Mouse (Mus musculus) midbrain, embryonic 14.5 days (tissue): ENCODE data around the gene Pus3. TPM values are rescaled to one million over a fixed set of nuclear protein-coding genes. Genes with fewer than 3 reads are reported as not detected.
A peak's percentile ranks its signal among the peaks of the same experiment; 100 is the strongest.

ENCODE experiments used
- ATAC-seq: fragments of 200-750 bp; cut with Nextera tagmentation; 2 replicates; pipeline ENCODE4 v1.8.0; 2017; ENCODE audit warnings: moderate number of reproducible peaks, moderate library complexity; ENCODE audit not compliant: low FRiP score, low TSS enrichment
- DNase-seq: peaks from one replicate; pipeline ENCODE4 v3.0.0-alpha.2; 2015
- H3K27ac ChIP-seq: fragments of 300-500 bp; sonication (generic); replicated peaks from 2 replicates; pipeline ENCODE4 v1.5.1; 2014; ENCODE audit warnings: mild to moderate bottlenecking, low read depth, low read length, moderate library complexity
- H3K27me3 ChIP-seq: fragments of 300-500 bp; sonication (generic); 2 replicates; pipeline ENCODE4 v1.6.1; 2014; ENCODE audit warnings: low read length, control low read depth, mixed read lengths; ENCODE audit not compliant: control insufficient read depth, insufficient read depth
- H3K36me3 ChIP-seq: fragments of 300-500 bp; sonication (generic); 2 replicates; pipeline ENCODE4 v1.6.1; 2014; ENCODE audit warnings: low read length, control low read depth; ENCODE audit not compliant: control insufficient read depth, insufficient read depth
- H3K4me1 ChIP-seq: fragments of 300-500 bp; sonication (generic); 2 replicates; pipeline ENCODE4 v1.6.1; 2014; ENCODE audit warnings: mild to moderate bottlenecking, antibody characterized with exemption, low read length, control low read depth; ENCODE audit not compliant: control insufficient read depth, insufficient read depth
- H3K4me2 ChIP-seq: fragments of 300-500 bp; sonication (generic); 2 replicates; pipeline ENCODE4 v1.6.1; 2014; ENCODE audit warnings: mild to moderate bottlenecking, low read length, moderate library complexity
- H3K4me3 ChIP-seq: fragments of 300-500 bp; sonication (generic); replicated peaks from 2 replicates; pipeline ENCODE4 v1.5.1; 2014; ENCODE audit warnings: low read depth, low read length
- H3K9ac ChIP-seq: fragments of 300-500 bp; sonication (generic); replicated peaks from 2 replicates; pipeline ENCODE4 v1.6.1; 2014; ENCODE audit warnings: mild to moderate bottlenecking, low read length, moderate library complexity
- H3K9me3 ChIP-seq: fragments of 300-500 bp; sonication (generic); 2 replicates; pipeline ENCODE4 v1.6.1; 2016; ENCODE audit warnings: low read length, control low read depth, mixed read lengths; ENCODE audit not compliant: control insufficient read depth
- WGBS: fragments of 180-500 bp; shearing (Covaris S2); extraction: QIAGEN DNeasy Blood & Tissue Kit; methylation state at CpG from one replicate; pipeline ENCODE4 v1.1.7; 2014; 5-methylcytosine and 5-hydroxymethylcytosine counted together
- polyA plus RNA-seq: library from polyadenylated mRNA; unstranded; fragments of >200 nt; fragmentation: Nextera tagmentation; extraction: Ambion mirVana; gene quantifications from 2 replicates; pipeline ENCODE4 v1.2.1, GENCODE M21; 2014

Gene Pus3
- polyA plus RNA-seq, 1 experiment from 2014 or later, result 18.8 TPM

DNA sequence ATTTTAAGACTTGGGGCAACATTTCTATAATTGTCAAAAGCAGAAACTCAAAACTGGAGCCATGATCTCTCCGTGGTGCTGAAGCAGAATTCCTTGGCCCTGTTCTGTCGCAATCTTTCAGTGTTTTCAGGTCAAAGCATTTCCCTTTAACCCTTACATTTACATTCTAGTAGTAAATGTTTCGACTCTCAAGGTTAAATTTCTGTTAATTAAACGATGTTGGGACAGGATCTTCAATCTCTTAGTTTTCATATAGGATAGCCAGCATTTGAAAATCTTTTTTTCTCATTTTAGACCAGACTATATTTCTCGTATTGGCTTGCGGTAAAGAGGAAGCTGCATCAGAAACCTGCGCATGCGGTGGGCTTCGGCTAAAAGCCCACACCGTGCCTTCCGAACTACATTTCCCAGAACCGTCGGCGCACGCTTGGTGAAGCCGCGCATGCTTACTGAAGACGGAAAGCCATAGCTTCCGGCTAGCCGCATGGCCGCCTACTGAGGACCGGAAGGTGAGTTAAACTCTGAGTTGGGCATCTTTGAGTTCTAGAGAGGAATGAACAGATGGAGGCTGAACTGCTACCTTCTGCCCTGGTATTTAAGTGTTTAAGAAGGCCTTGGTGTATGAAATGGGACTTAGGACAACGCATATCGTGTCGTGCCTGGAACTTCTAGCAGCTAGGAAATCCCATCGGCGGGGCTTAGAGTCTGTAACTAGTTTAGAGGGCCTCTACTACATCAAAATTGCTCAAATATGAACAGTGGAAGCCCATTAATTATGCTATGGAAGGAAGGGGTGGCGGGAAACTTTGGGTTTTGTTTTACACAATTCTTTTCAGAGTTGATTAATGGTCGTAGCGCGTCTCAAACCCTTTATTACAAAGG, 855 bp downstream of the Pus3 start:
- DNase-seq (peak; percentile 98), ATAC-seq (peak; percentile 91)
- Histone ChIP-seq H3K4me1 (peaks cover 13% of the 10 kb centered on the region), H3K27ac (peak overlapping the region; percentile 85; the same call in 1 of the 2 replicates), H3K36me3 (peaks cover 22% of the 10 kb centered on the region), H3K9ac (peak overlapping the region; percentile 71; the same call in 1 of the 2 replicates), H3K4me2 (peak overlapping the region; percentile 91), H3K4me3 (peak overlapping the region; percentile 63), H3K27me3 (no peaks in the 10 kb centered on the region), H3K9me3 (no peaks in the 10 kb centered on the region)
- WGBS, result 2% methylated on average over 31 of the region's 31 CpGs

DNA sequence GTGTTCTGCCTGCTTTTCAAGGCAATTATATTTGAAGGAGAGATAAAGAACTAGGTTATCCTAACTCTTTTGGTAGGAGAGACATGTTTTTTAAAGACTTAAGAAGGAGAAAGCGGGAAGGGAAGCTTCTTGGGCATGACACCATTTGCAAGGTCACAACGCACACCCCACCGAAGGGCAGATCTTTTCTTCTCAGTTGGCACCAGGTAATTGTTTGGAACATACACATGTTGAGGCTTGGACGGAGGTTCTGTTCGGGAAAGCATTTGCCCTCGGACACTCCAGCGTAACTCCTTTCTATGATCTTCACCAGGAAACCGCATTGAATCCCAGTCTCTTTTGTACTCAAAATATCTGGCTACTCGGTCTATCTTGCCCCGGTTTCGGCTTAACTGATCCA, 2.7 kb downstream of the Pus3 start:
- Histone ChIP-seq H3K4me1 (peaks cover 13% of the 10 kb centered on the region), H3K27ac (no peak overlapping the region), H3K9ac (no peak overlapping the region), H3K9me3 (no peaks in the 10 kb centered on the region), H3K36me3 (peaks cover 31% of the 10 kb centered on the region), H3K4me3 (no peak overlapping the region), H3K4me2 (no peak overlapping the region), H3K27me3 (no peaks in the 10 kb centered on the region)
- WGBS, result 95% methylated on average over 11 of the region's 11 CpGs
- DNase-seq, result no peak
- ATAC-seq, result no peak

DNA sequence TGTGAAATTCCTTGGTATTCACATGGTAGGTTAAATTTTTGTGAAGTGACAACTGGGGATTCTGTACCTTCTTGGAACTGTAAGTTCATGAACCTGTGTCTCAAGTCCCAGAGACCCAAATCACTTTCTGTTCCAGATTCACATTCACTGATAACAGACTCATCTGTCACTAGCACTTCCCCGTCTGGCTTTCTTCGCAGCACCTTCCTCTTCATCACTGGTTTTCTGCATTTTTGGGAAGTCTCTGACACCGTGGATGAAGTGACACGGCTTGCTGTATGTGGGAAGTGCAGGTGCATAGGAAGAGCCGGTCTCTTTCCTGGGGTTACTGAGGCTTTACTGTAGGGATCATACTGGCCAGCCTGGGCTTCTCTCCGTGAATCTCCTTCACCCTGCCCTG, 3.2 kb downstream of the Pus3 start:
- no peaks in the 10 kb centered on the region for H3K27me3 ChIP-seq
- no peak overlapping the region for H3K4me3 ChIP-seq
- ATAC-seq, result no peak
- H3K4me2 ChIP-seq, result no peak overlapping the region
- H3K4me1 ChIP-seq, result peaks cover 13% of the 10 kb centered on the region
- H3K9me3 ChIP-seq, result no peaks in the 10 kb centered on the region
- no peak overlapping the region for H3K27ac ChIP-seq
- 89% methylated on average over 6 of the region's 6 CpGs for whole genome bisulfite sequencing
- H3K36me3 ChIP-seq, result peaks cover 36% of the 10 kb centered on the region
- DNase-seq, result no peak
- H3K9ac ChIP-seq, result no peak overlapping the region

DNA sequence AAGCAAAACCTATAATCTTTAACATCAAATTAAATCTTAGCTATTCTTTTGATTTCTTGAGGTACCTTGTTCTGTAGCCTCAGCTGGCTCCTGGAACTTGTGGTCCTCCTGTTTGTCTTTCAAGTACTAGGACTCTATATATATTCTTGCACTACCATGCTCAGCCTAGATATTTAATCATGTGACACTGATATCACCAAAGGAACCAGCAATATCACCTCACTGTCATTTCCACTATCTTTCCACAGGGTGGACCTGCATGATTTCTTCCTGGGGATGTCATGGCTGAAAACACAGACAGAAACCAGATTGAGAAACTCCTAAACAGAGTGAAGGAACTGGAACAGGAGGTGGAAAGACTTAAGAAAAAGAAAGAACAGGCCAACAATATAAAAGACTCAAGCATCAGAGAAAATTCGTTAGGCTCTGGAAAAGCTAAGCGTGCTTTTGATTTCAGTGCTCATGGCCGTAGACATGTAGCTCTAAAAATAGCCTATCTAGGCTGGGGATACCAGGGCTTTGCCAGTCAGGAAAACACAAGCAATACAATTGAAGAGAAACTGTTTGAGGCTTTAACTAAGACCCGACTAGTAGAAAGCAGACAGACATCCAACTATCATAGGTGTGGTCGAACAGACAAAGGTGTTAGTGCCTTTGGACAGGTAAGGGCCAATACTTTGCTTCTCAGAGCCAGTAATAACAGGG, 6.3 kb downstream of the Pus3 start:
- no peak overlapping the region for H3K9ac ChIP-seq
- H3K27ac ChIP-seq, result no peak overlapping the region
- H3K9me3 ChIP-seq, result no peaks in the 10 kb centered on the region
- ATAC-seq (no peak), DNase-seq (no peak)
- H3K4me3 ChIP-seq, result no peak overlapping the region
- whole genome bisulfite sequencing, result 92% methylated on average over 5 of the region's 5 CpGs
- H3K4me1 ChIP-seq, result peaks cover 14% of the 10 kb centered on the region; the same call in 1 of the 2 replicates
- H3K27me3 ChIP-seq, result no peaks in the 10 kb centered on the region
- H3K4me2 ChIP-seq, result no peak overlapping the region
- peaks cover 51% of the 10 kb centered on the region for H3K36me3 ChIP-seq

DNA sequence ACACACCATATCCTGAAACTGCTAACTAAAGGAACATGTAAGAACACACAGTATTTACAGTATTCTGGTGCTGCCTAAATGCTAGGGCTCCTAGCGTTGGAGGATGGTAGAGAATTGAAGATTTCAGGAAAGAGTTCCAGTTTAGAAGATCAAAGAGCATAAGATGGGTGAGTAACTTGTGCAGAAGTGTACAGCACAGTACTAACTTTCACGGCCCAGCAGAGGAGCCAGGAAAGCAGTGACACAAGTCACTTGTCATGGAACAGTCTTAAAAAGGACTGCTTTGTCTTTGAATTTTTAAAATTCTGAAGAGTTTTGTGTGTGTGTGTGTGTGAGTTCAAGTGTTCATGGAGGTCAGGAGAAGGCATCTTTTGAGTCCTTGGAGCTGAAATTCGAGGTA, 9.6 kb downstream of the Pus3 start:
- H3K4me3 ChIP-seq, result no peak overlapping the region
- H3K4me1 ChIP-seq, result peaks cover 9% of the 10 kb centered on the region; the same call in 1 of the 2 replicates
- no peak overlapping the region for H3K9ac ChIP-seq
- WGBS, result 92% methylated on average over 3 of the region's 3 CpGs
- peaks cover 36% of the 10 kb centered on the region for H3K36me3 ChIP-seq
- ATAC-seq, result no peak
- no peak overlapping the region for H3K4me2 ChIP-seq
- no peak for DNase-seq
- H3K27me3 ChIP-seq, result no peaks in the 10 kb centered on the region
- H3K9me3 ChIP-seq, result no peaks in the 10 kb centered on the region
- H3K27ac ChIP-seq, result no peak overlapping the region

DNA sequence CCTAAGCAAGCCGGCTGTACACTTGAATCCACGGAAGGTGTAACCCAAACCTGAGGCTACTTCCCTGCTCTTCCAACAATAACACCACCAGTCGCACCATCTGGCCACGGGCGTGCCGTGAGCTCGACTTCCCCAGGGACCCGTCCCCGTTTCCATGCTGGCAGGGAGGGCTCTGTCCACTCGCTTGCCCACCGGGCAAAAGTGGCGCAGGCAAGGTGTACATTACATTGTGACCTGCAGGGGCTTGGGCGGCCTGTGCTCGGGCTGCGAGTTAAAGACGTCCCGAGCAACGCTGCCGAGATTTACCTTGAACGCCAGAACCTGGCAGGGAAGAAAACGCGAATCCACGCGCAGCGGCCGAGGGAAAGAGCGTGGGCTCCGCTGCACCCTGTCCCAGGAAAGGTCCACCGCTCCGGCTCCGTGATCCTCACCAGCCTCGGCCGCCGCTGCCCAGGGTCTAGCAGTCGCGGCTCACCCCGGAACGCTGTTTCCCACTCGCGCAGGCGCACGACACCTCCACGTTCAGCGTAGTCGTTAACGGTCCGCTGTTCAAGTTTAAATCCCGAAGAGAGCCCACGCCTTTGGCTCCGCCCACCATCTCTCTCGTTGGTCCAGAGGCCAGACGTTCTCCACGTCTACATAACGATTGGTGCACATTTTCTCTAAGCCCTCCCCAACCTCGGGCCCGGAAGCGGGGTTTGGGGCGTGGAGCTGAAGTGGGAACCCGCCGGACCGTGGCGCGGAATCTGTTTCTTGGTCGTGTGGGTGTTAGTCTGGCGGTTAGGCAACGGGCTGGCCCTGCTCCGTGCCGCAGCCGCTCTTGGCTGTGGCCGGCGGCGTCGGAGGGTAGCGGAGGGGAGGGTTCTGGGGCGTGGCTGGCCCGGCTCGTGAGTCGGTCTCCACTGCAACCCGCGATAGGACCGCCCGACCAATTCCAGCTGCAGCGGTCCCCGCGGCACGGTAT, 11.5 kb downstream of the Pus3 start, which contains the start of the genes Pate2 and Hyls1:
Pate2 (plus strand) TSS at position 714 of the 964 bp plus-strand sequence.
Hyls1 (minus strand) TSS at position 828 of the 964 bp plus-strand sequence.
- H3K4me2 ChIP-seq, result peak within 1 kb of the TSS; percentile 77
- no peaks in the 10 kb centered on the region for H3K27me3 ChIP-seq
- ATAC-seq (peak; percentile 98), DNase-seq (peak; percentile 99)
- H3K4me1 ChIP-seq, result peaks cover 9% of the 10 kb centered on the region; the same call in 1 of the 2 replicates
- peak within 1 kb of the TSS; percentile 78 for H3K9ac ChIP-seq
- peak within 1 kb of the TSS; percentile 81 for H3K4me3 ChIP-seq
- no peaks in the 10 kb centered on the region for H3K9me3 ChIP-seq
- peak within 1 kb of the TSS; percentile 90 for H3K27ac ChIP-seq
- peaks cover 32% of the 10 kb centered on the region for H3K36me3 ChIP-seq
- under 1% methylated on average over 86 of the region's 86 CpGs for WGBS

DNA sequence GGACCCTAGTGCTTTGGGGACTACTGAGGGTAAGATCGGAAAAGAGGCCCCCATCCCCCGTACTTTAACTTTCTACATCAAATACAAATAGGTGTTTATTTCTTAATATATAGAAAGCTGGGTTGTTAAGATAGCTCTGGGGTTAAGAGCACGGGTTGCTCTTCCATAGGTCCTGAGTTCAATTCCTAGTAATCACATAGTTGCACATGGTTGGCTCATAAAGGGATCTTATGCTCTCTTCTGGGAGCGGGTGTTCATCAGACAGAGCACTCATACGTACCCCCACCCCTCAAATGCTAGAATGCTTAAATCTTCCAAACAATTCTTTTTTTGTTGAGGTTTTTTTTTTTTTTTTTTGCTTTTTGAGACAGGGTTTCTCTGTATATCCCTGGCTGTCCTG, 12.3 kb downstream of the Pus3 start:
- Histone ChIP-seq H3K36me3 (peaks cover 24% of the 10 kb centered on the region), H3K4me1 (peaks cover 9% of the 10 kb centered on the region; the same call in 1 of the 2 replicates), H3K4me2 (peak overlapping the region; percentile 56), H3K9me3 (no peaks in the 10 kb centered on the region), H3K9ac (peak overlapping the region; percentile 78), H3K27me3 (no peaks in the 10 kb centered on the region), H3K27ac (0 out of 2 replicates have a peak overlapping the region, but pooled peaks have one; percentile 90), H3K4me3 (peak overlapping the region; percentile 81)
- WGBS, result 8% methylated on average over 5 of the region's 5 CpGs
- DNase-seq, result no peak
- no peak for ATAC-seq

DNA sequence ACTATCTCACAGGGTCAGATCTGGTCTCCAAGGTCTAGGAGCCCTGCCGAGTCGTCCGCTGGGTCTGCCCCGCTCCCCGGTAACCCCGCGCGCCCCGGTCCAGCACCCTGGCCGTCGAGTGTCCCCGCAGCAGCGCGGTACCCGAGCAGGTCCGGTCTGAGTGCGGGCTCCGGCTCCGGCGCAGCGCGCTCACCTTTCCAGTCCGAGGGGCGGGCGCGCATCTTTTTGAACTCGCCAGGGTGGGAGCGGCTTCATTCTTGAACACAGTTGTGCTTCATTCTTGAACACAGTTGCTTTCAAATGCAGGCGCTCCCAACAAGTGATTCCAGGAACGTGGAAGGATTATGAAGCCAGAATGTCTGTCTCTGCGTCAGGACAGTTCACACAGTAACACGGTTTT, 16.0 kb downstream of the Pus3 start:
- H3K27ac ChIP-seq, result no peak overlapping the region
- peak overlapping the region; percentile 29 for H3K4me3 ChIP-seq
- 0 out of 2 replicates have a peak overlapping the region, but pooled peaks have one; percentile 17 for H3K9ac ChIP-seq

More for the DNA sequence above, 16.0 kb downstream of the Pus3 start:
- Histone ChIP-seq H3K9me3 (no peaks in the 10 kb centered on the region), H3K4me1 (no peaks in the 10 kb centered on the region), H3K36me3 (no peaks in the 10 kb centered on the region), H3K27me3 (no peaks in the 10 kb centered on the region), H3K4me2 (peak overlapping the region; percentile 57)
- WGBS, result 4% methylated on average over 32 of the region's 32 CpGs
- ATAC-seq (no peak), DNase-seq (no peak)
